Mouse (Mus musculus) neural tube, embryonic 11.5 days (tissue): ENCODE results near the gene Ehmt2. TPM values are rescaled to one million over a fixed set of nuclear protein-coding genes. Genes with fewer than 3 reads are reported as not detected.
A peak's percentile ranks its signal among the peaks of the same experiment; 100 is the strongest.

ENCODE experiments used
- ATAC-seq: fragments of 200-750 bp; cut with Nextera tagmentation; 2 replicates; pipeline ENCODE4 v1.8.0; 2017; ENCODE audit warnings: moderate number of reproducible peaks, mild to moderate bottlenecking, moderate TSS enrichment, moderate library complexity; ENCODE audit not compliant: insufficient read depth, low FRiP score, low TSS enrichment
- DNase-seq: peaks from one replicate; pipeline ENCODE4 v3.0.0-alpha.2; 2015; ENCODE audit warnings: low spot score
- H3K27ac ChIP-seq: fragments of 300-500 bp; sonication (generic); 2 replicates; pipeline ENCODE4 v1.5.1; 2014; ENCODE audit warnings: low read depth, mild to moderate bottlenecking, low read length
- H3K27me3 ChIP-seq: fragments of 300-500 bp; sonication (generic); 2 replicates; pipeline ENCODE4 v1.6.1; 2014; ENCODE audit warnings: mild to moderate bottlenecking, low read length, mixed read lengths; ENCODE audit not compliant: control insufficient read depth, insufficient read depth
- H3K36me3 ChIP-seq: fragments of 300-500 bp; sonication (generic); 2 replicates; pipeline ENCODE4 v1.6.1; 2014; ENCODE audit warnings: mild to moderate bottlenecking, low read length, moderate library complexity, mixed read lengths; ENCODE audit not compliant: control insufficient read depth, insufficient read depth
- H3K4me1 ChIP-seq: fragments of 300-500 bp; sonication (generic); 2 replicates; pipeline ENCODE4 v1.6.1; 2014; ENCODE audit warnings: low read length, mixed read lengths; ENCODE audit not compliant: control insufficient read depth, insufficient read depth
- H3K4me2 ChIP-seq: fragments of 300-500 bp; sonication (generic); 2 replicates; pipeline ENCODE4 v1.6.1; 2014; ENCODE audit warnings: low read depth, mild to moderate bottlenecking, moderate library complexity
- H3K4me3 ChIP-seq: fragments of 300-500 bp; sonication (generic); 2 replicates; pipeline ENCODE4 v1.5.1; 2014; ENCODE audit warnings: low read depth, low read length
- H3K9ac ChIP-seq: fragments of 300-500 bp; sonication (generic); 2 replicates; pipeline ENCODE4 v1.6.1; 2014; ENCODE audit warnings: mild to moderate bottlenecking, low read length
- H3K9me3 ChIP-seq: fragments of 300-500 bp; sonication (generic); 2 replicates; pipeline ENCODE4 v1.6.1; 2016; ENCODE audit warnings: low read length; ENCODE audit not compliant: control insufficient read depth
- WGBS: fragments of 180-500 bp; shearing (Covaris S2); extraction: QIAGEN DNeasy Blood & Tissue Kit; methylation state at CpG from one replicate; pipeline ENCODE4 v1.1.7; 2014; 5-methylcytosine and 5-hydroxymethylcytosine counted together
- polyA plus RNA-seq: library from polyadenylated mRNA; unstranded; fragments of >200 nt; fragmentation: Nextera tagmentation; extraction: Ambion mirVana; gene quantifications from 2 replicates; pipeline ENCODE4 v1.2.1, GENCODE M21; 2014

The Ehmt2 gene
- polyA plus RNA-seq, 1 experiment from 2014 or later, result 62.7 TPM

DNA sequence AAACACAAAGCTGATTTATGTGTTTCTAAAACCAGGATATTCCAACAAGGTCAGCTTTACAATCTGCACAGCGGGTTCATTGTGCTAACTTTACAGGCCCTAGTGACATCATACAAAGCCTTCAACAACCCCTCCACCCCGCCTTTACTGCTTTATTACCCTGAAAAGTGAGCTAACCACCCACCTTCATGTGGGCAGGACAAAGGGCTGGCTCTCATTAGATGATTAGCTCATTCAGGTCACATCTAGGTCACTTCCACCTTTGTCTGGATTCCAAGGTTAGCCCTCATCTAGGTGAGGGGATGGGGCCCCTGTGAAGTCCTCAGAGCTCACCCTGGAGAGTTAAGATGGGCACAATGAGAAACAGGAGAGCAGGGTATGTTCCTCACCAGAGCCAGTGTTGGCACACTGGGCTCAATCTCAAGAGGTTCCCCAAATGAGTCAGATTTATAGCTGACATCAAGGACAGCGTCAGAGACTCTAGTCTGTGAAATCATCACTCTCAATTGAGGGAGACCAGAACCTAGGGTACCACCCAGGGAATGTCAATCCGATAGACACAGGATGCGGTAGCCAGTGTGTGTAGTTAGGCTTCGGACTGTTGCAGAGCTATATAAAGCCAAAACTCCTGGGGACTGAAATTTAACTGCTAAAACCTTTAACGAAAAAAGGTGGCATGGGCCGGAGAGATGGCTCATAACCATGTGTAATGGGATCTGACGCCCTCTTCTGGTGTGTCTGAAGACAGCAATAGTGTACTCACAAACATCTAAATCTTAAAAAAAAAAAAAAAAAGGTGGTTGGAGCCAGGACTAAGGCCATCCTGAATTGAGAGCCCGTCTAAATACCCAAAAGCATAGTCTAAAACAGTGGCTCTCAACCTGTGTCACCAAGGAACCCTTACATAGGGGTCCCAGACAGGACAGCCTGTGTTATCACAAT, 52.5 kb downstream of the Ehmt2 start:
- Histone ChIP-seq H3K36me3 (peaks cover 11% of the 10 kb centered on the region), H3K4me2 (peak overlapping the region; percentile 76), H3K27me3 (no peaks in the 10 kb centered on the region), H3K4me3 (peak overlapping the region; percentile 99), H3K9ac (peak overlapping the region; percentile 99), H3K9me3 (no peaks in the 10 kb centered on the region), H3K27ac (peak overlapping the region; percentile 92), H3K4me1 (peaks cover 7% of the 10 kb centered on the region; the same call in 1 of the 2 replicates)
- ATAC-seq (no peak), DNase-seq (no peak)
- WGBS, result 19% methylated on average over 10 of the region's 10 CpGs

DNA sequence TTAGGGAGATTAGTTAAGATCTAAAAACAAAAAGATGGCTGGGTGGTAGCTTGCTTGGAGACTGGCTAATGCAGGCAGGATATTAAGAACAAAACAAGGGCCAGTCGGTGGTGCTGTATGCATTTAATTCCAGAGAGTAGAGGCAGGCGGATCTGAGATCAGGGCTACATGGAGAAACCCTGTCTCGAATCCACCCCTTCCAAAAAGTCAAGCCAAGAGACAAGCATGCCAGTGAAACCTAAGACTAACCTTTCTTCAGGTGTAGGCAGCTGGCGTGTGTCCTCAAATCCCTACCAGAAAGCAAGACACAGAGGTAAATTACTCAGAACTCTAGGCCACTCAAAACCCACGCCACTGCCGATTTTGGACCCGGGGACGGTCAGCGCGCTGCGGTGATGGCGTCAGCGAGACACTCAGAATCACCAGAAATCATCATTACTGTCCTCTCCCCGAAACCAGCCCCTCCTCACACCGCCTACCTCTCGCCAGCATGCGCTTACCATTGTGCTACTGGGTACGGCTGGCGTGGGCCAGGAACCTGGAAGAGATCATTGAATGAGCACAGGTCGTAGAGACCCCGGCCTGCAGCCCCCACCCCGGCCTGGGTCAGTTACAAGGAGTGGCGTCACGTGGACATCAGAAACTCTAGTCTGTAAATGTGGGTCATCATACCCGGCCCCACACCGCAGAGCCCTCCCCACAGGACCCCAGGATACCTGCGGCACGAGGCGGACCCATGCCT, 53.5 kb downstream of the Ehmt2 start:
- Histone ChIP-seq H3K9me3 (no peaks in the 10 kb centered on the region), H3K27ac (peak overlapping the region; percentile 92), H3K4me3 (peak overlapping the region; percentile 99), H3K36me3 (peaks cover 11% of the 10 kb centered on the region), H3K9ac (peak overlapping the region; percentile 99), H3K4me1 (peaks cover 7% of the 10 kb centered on the region; the same call in 1 of the 2 replicates), H3K27me3 (0 out of 2 replicates have a peak, but pooled peaks cover under 1% of the 10 kb centered on the region), H3K4me2 (peak overlapping the region; percentile 76)
- no peak for DNase-seq
- ATAC-seq, result no peak
- WGBS, result under 1% methylated on average over 29 of the region's 29 CpGs

- H3K4me1 ChIP-seq, result peaks cover 7% of the 10 kb centered on the region; the same call in 1 of the 2 replicates
- peaks cover 11% of the 10 kb centered on the region for H3K36me3 ChIP-seq
- H3K27ac ChIP-seq, result peak overlapping the region; percentile 92
- H3K9me3 ChIP-seq, result no peaks in the 10 kb centered on the region
- peak overlapping the region; percentile 99 for H3K9ac ChIP-seq
- 0 out of 2 replicates have a peak, but pooled peaks cover 3% of the 10 kb centered on the region for H3K27me3 ChIP-seq
- peak; percentile 79 for ATAC-seq
- peak overlapping the region; percentile 99 for H3K4me3 ChIP-seq
- peak; percentile 85 for DNase-seq
- under 1% methylated on average over 23 of the region's 23 CpGs for WGBS
- H3K4me2 ChIP-seq, result peak overlapping the region; percentile 76
These were observed 54.2 kb downstream of the Ehmt2 start for GRCm38 (mm10) chr17:34952378-34953040.

DNA sequence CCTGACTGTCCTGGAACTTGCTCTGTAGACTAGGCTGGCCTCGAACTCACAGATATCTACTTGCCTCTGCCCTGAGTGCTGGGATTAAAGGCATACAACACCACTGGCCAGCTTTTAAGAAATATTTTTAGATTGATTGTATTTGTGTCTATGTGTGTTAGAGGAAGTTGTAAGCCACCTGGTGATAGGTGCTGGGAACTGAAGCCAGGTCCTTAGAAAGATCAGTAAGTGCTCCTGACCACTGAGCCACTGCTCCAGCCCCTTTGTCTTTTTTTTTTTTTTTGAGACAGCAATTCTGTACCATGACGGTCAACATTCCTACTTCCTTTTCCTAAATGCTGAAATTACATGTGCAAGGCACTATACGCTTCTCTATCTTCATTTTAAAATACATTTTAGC, 55.0 kb downstream of the Ehmt2 start:
- DNase-seq, result no peak
- Histone ChIP-seq H3K4me3 (no peak overlapping the region; the same call in 1 of the 2 replicates), H3K4me1 (peaks cover 7% of the 10 kb centered on the region; the same call in 1 of the 2 replicates), H3K27ac (no peak overlapping the region), H3K4me2 (no peak overlapping the region; the same call in 1 of the 2 replicates), H3K9ac (no peak overlapping the region), H3K27me3 (0 out of 2 replicates have a peak, but pooled peaks cover 3% of the 10 kb centered on the region), H3K9me3 (no peaks in the 10 kb centered on the region), H3K36me3 (peaks cover 11% of the 10 kb centered on the region)
- 92% methylated on average over 3 of the region's 3 CpGs for WGBS
- ATAC-seq, result no peak

GRCm38 (mm10) chr17:34953904-34954303, 55.6 kb downstream of the Ehmt2 start:
- 94% methylated on average over 4 of the region's 4 CpGs for WGBS
- DNase-seq (no peak), ATAC-seq (no peak)
- peaks cover 7% of the 10 kb centered on the region; the same call in 1 of the 2 replicates for H3K4me1 ChIP-seq
- no peak overlapping the region for H3K9ac ChIP-seq
- 0 out of 2 replicates have a peak, but pooled peaks cover 3% of the 10 kb centered on the region for H3K27me3 ChIP-seq
- no peak overlapping the region for H3K27ac ChIP-seq
- no peak overlapping the region for H3K4me2 ChIP-seq
- H3K4me3 ChIP-seq, result no peak overlapping the region
- no peaks in the 10 kb centered on the region for H3K9me3 ChIP-seq
- peaks cover 11% of the 10 kb centered on the region for H3K36me3 ChIP-seq

DNA sequence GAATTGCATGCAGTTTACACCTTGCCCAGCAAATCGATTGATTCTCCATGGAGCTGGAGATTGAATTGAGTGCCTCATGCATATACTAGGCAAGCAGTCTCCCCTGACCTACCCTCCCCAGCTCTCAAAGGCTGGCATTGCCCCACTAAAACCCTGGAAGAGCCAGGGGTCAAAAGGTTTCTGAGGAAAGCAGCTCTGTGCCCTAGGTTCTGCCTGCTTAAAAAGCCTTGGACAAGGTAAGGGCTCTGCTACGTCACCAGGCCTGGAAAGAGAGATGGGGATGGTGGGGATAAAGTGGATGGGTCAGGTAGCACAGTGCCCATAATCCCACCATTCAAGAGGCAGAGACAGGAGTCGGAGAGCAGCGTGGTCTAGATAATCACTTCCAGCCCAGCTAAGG, 56.6 kb downstream of the Ehmt2 start:
- no peaks in the 10 kb centered on the region for H3K9me3 ChIP-seq
- 80% methylated on average over 4 of the region's 4 CpGs for WGBS
- H3K27me3 ChIP-seq, result 0 out of 2 replicates have a peak, but pooled peaks cover 3% of the 10 kb centered on the region
- no peak overlapping the region for H3K4me2 ChIP-seq
- ATAC-seq (no peak), DNase-seq (no peak)
- no peak overlapping the region for H3K27ac ChIP-seq
- H3K4me1 ChIP-seq, result peaks cover 7% of the 10 kb centered on the region
- no peak overlapping the region for H3K9ac ChIP-seq
- H3K36me3 ChIP-seq, result peaks cover 8% of the 10 kb centered on the region
- no peak overlapping the region for H3K4me3 ChIP-seq

DNA sequence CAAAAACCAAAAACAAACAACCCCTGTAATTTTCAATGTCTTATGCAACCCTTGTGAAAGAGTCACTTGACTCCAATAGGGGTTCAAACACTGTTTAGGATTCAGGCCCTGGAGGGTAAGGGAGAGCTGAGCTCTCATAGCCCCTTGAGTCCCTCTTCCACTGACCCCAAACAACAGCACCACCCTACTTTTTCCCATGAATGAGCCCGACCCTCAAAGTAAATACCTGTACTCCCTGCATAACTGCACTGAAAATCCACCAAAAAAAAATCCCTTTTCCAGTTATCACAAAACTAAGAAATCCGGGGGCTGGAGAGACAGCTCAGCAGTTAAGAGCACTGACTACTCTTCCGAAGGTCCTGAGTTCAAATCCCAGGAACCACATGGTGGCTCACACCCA, 57.6 kb downstream of the Ehmt2 start:
- no peak overlapping the region for H3K4me2 ChIP-seq
- ATAC-seq, result no peak

GRCm38 (mm10) chr17:34956340-34956739, 58.1 kb downstream of the Ehmt2 start:
- DNase-seq (no peak), ATAC-seq (no peak)

More for the DNA sequence above, 57.6 kb downstream of the Ehmt2 start:
- 83% methylated on average over 3 of the region's 3 CpGs for WGBS
- Histone ChIP-seq H3K27me3 (peaks cover 7% of the 10 kb centered on the region; the same call in 1 of the 2 replicates), H3K4me3 (no peak overlapping the region), H3K9ac (no peak overlapping the region), H3K4me1 (peaks cover 6% of the 10 kb centered on the region), H3K36me3 (no peaks in the 10 kb centered on the region; the same call in 1 of the 2 replicates), H3K27ac (no peak overlapping the region), H3K9me3 (no peaks in the 10 kb centered on the region)
- DNase-seq, result no peak

More at GRCm38 (mm10) chr17:34956340-34956739, 58.1 kb downstream of the Ehmt2 start:
- Histone ChIP-seq H3K4me1 (peaks cover 3% of the 10 kb centered on the region; the same call in 1 of the 2 replicates), H3K27me3 (peaks cover 7% of the 10 kb centered on the region; the same call in 1 of the 2 replicates), H3K9ac (no peak overlapping the region), H3K9me3 (no peaks in the 10 kb centered on the region), H3K36me3 (no peaks in the 10 kb centered on the region), H3K4me2 (no peak overlapping the region), H3K4me3 (no peak overlapping the region), H3K27ac (no peak overlapping the region)
- 48% methylated on average over 1 of the region's 1 CpGs for WGBS
